Mouse (Mus musculus) brain, embryonic 14.5 days (tissue): ENCODE data around the gene Nbea. TPM values are rescaled to one million over a fixed set of nuclear protein-coding genes. Genes with fewer than 3 reads are reported as not detected.

ENCODE experiments used
- DNase-seq: peaks from one replicate; pipeline ENCODE4 v3.0.0-alpha.2; 2011; ENCODE audit warnings: low read depth
- CTCF ChIP-seq: fragments of 200-500 bp; IDR thresholded peaks from 2 replicates; pipeline ENCODE4 v1.5.1; 2012; ENCODE audit warnings: inconsistent platforms, mild to moderate bottlenecking, moderate library complexity, borderline replicate concordance; ENCODE audit not compliant: insufficient read depth, insufficient read length; ENCODE audit errors: extremely low read depth
- POLR2A ChIP-seq: fragments of 200-500 bp; IDR thresholded peaks from 2 replicates; pipeline ENCODE4 v1.6.1; 2012; ENCODE audit warnings: mild to moderate bottlenecking, inconsistent platforms, borderline replicate concordance; ENCODE audit not compliant: poor library complexity, insufficient read depth, insufficient read length, severe bottlenecking; ENCODE audit errors: extremely low read depth
- polyA plus RNA-seq: library from polyadenylated mRNA; depleted of rRNA; stranded (reverse); fragments of >200 nt; gene quantifications from 2 replicates; pipeline ENCODE4 v1.2.3, GENCODE M21; 2012

Gene Nbea
- polyA plus RNA-seq, 1 experiment = 156 TPM

- peak; percentile 50 for DNase-seq
Observed at GRCm38 (mm10) chr3:55785266-55785980, 398.1 kb downstream of the Nbea start.

GRCm38 (mm10) chr3:55784101-55784500 is 399.4 kb downstream of the Nbea start:
- DNase-seq = peak; percentile 45
- TF ChIP-seq POLR2A (no peak), CTCF (no peak)

More at GRCm38 (mm10) chr3:55785266-55785980, 398.1 kb downstream of the Nbea start:
- TF ChIP-seq POLR2A = no peak
- no peak for TF ChIP-seq CTCF

- TF ChIP-seq CTCF (no peak), POLR2A (no peak)
- peak; percentile 62 for DNase-seq
Observed at GRCm38 (mm10) chr3:55783171-55784081, 400.1 kb downstream of the Nbea start.

GRCm38 (mm10) chr3:55782771-55783170 is 400.7 kb downstream of the Nbea start:
- no peak for TF ChIP-seq CTCF
- TF ChIP-seq POLR2A = no peak
- peak; percentile 59 for DNase-seq

GRCm38 (mm10) chr3:55782056-55782687 is 401.3 kb downstream of the Nbea start, which contains the start of gene Mab21l1:
TSS of gene Mab21l1 (plus strand) at chr3:55782510.
- no peak for TF ChIP-seq POLR2A
- TF ChIP-seq CTCF = no peak
- DNase-seq = peak; percentile 93

- no peak for DNase-seq
- TF ChIP-seq CTCF (no peak), POLR2A (no peak)
Observed at GRCm38 (mm10) chr3:55781429-55782055, 402.0 kb downstream of the Nbea start.

- peak; percentile 90 for DNase-seq
- TF ChIP-seq CTCF = no peak
- no peak for TF ChIP-seq POLR2A
Observed at GRCm38 (mm10) chr3:55780120-55781070, 403.1 kb downstream of the Nbea start.

- TF ChIP-seq CTCF (no peak), POLR2A (no peak)
- DNase-seq = peak; percentile 61
Observed at GRCm38 (mm10) chr3:55778764-55779730, 404.5 kb downstream of the Nbea start.

GRCm38 (mm10) chr3:55777501-55777900 is 406.0 kb downstream of the Nbea start:
- TF ChIP-seq CTCF (no peak), POLR2A (no peak)
- DNase-seq = peak; percentile 60
